Mouse (Mus musculus): ENCODE data around the gene Rpl32.

GRCm38 (mm10) chr6:115773966-115774413 lies 34.6 kb downstream of the Rpl32 start:
- TF ChIP-seq CTCF (conservative IDR thresholded peaks at IDR 0.05; ENCODE audit: low read length) (no peak), POU5F1 (IDR thresholded peaks at IDR 0.05; ENCODE audit: borderline replicate concordance, low read length) (no peak)
